9 mouse cellular contexts compared by ENCODE assay signal in genomic region chr7:71023946-71024610, GRCm38 (mm10).
A peak's percentile ranks its signal among the peaks of the same experiment; 100 is the strongest.
DNase-seq lines count a peak whose midpoint lies in the region; ATAC-seq lines count a peak whose summit lies in the region.
"Had no signal": no experiment of that assay in that cellular context is flagged by ENCODE, and none has a peak within 500 bp of the region (broad histone marks: within the 10 kb centered on the region; RNA-seq: fewer than 3 reads in every experiment).

No protein-coding gene starts in this region.

- ATAC-seq in heart, embryonic 13.5 days (ENCODE audit: extremely low read depth, insufficient number of reproducible peaks, low FRiP score, low TSS enrichment): no peak
- ATAC-seq in hindbrain, embryonic 14.5 days (ENCODE audit: low FRiP score): peak; percentile 17; the same call in 1 of the 2 replicates
- ATAC-seq: CD4-positive, CD25-positive, alpha-beta regulatory T cell, adult 4 months had no signal

- DNase-seq in heart, adult 8-10 months (ENCODE audit: low spot score): no peak
- no peak for DNase-seq in embryonic facial prominence, embryonic 10.5 days (ENCODE audit: low spot score)
- DNase-seq in hindbrain, embryonic 14.5 days (ENCODE audit: low spot score): no peak
- no peak for DNase-seq in midbrain, embryonic 10.5 days (ENCODE audit: low spot score)
- DNase-seq in cerebellum, postnatal 14 days: no peak
- DNase-seq in retina, postnatal 1 day: no peak
- no peak for DNase-seq in spleen, postnatal 4 days (ENCODE audit: low spot score in 2 of 2)

- peaks cover 20% of the 10 kb centered on the region for H3K4me1 ChIP-seq in heart, embryonic 13.5 days
- H3K4me1 ChIP-seq in embryonic facial prominence, embryonic 10.5 days: peaks cover 30% of the 10 kb centered on the region
- peaks cover 19% of the 10 kb centered on the region for H3K4me1 ChIP-seq in hindbrain, embryonic 14.5 days (replicated peaks; ENCODE audit: control insufficient read depth, insufficient read depth, low read length)
- peaks cover 19% of the 10 kb centered on the region for H3K4me1 ChIP-seq in midbrain, embryonic 10.5 days

- H3K27me3 ChIP-seq in heart, embryonic 13.5 days (replicated peaks): peaks cover 10% of the 10 kb centered on the region
- H3K27me3 ChIP-seq in embryonic facial prominence, embryonic 10.5 days (replicated peaks; ENCODE audit: low read depth, poor library complexity, severe bottlenecking): peaks cover 25% of the 10 kb centered on the region
- H3K27me3 ChIP-seq in hindbrain, embryonic 14.5 days (ENCODE audit: control insufficient read depth, insufficient read depth, low read length): no peaks in the 10 kb centered on the region
- H3K27me3 ChIP-seq in midbrain, embryonic 10.5 days (ENCODE audit: low read depth, poor library complexity, severe bottlenecking): peaks cover 33% of the 10 kb centered on the region

- 10% methylated on average over 9 of the region's 9 CpGs for WGBS in heart, embryonic 13.5 days
- 16% methylated on average over 9 of the region's 9 CpGs for WGBS in embryonic facial prominence, embryonic 10.5 days
- WGBS in hindbrain, embryonic 14.5 days: 5% methylated on average over 9 of the region's 9 CpGs
- 22% methylated on average over 9 of the region's 9 CpGs for WGBS in midbrain, embryonic 10.5 days

- peaks cover 7% of the 10 kb centered on the region for H3K9me3 ChIP-seq in heart, embryonic 13.5 days
- peaks cover 10% of the 10 kb centered on the region for H3K9me3 ChIP-seq in embryonic facial prominence, embryonic 10.5 days
- peaks cover 7% of the 10 kb centered on the region; the same call in 1 of the 2 replicates for H3K9me3 ChIP-seq in hindbrain, embryonic 14.5 days (ENCODE audit: control insufficient read depth, low read length)
- H3K9me3 ChIP-seq in midbrain, embryonic 10.5 days (replicated peaks): peaks cover 7% of the 10 kb centered on the region

- peak overlapping the region; percentile 75 for H3K4me2 ChIP-seq in heart, embryonic 13.5 days
- H3K4me2 ChIP-seq in hindbrain, embryonic 14.5 days (replicated peaks): peak overlapping the region; percentile 49

- H3K27ac ChIP-seq in heart, embryonic 13.5 days (replicated peaks): no peak overlapping the region
- H3K27ac ChIP-seq in embryonic facial prominence, embryonic 10.5 days (replicated peaks): peak overlapping the region; percentile 78
- peak overlapping the region; percentile 62 for H3K27ac ChIP-seq in hindbrain, embryonic 14.5 days
- H3K27ac ChIP-seq in midbrain, embryonic 10.5 days (replicated peaks): peak overlapping the region; percentile 78

- peak overlapping the region; percentile 69 for H3K9ac ChIP-seq in heart, embryonic 13.5 days
- peak overlapping the region; percentile 22 for H3K9ac ChIP-seq in hindbrain, embryonic 14.5 days

- peak overlapping the region; percentile 45 for H3K4me3 ChIP-seq in heart, embryonic 13.5 days
- H3K4me3 ChIP-seq in embryonic facial prominence, embryonic 10.5 days: peak overlapping the region; percentile 48
- H3K4me3 ChIP-seq in hindbrain, embryonic 14.5 days (replicated peaks; ENCODE audit: low read length): peak overlapping the region; percentile 21
- peak overlapping the region; percentile 45 for H3K4me3 ChIP-seq in midbrain, embryonic 10.5 days

- no peaks in the 10 kb centered on the region for H3K36me3 ChIP-seq in heart, embryonic 13.5 days
- H3K36me3 ChIP-seq in embryonic facial prominence, embryonic 10.5 days (replicated peaks): no peaks in the 10 kb centered on the region
- no peaks in the 10 kb centered on the region for H3K36me3 ChIP-seq in hindbrain, embryonic 14.5 days (replicated peaks; ENCODE audit: control insufficient read depth, insufficient read depth)
- H3K36me3 ChIP-seq in midbrain, embryonic 10.5 days: no peaks in the 10 kb centered on the region
